Mouse (Mus musculus) large intestine, adult 2 months (tissue): Measurements from ENCODE around the gene Gsk3b. TPM values are rescaled to one million over a fixed set of nuclear protein-coding genes. Genes with fewer than 3 reads are reported as not detected.
"Not testable (repeated sequence)": the region's sequence is repeated elsewhere in the genome, so short reads cannot be mapped to it uniquely, and the experiment has no call there.

Source experiments
- DNase-seq: peaks from one replicate; pipeline ENCODE4 v3.0.0-alpha.2; 2012; ENCODE audit warnings: low read depth, low spot score
- WGBS: fragments of 180-500 bp; shearing (Covaris S2); methylation state at CpG from one replicate; pipeline ENCODE4 v1.1.7; 2018; 5-methylcytosine and 5-hydroxymethylcytosine counted together
- polyA plus RNA-seq: library from polyadenylated mRNA; depleted of rRNA; stranded (reverse); fragments of >200 nt; gene quantifications from 2 replicates; pipeline ENCODE4 v1.2.3, GENCODE M21; 2012; rRNA removed

The Gsk3b gene
- polyA plus RNA-seq = 7.1 and 10.7 TPM in 2 replicates

GRCm38 (mm10) chr16:38088629-38089446 lies at the start of gene Gsk3b:
TSS of gene Gsk3b (plus strand) at chr16:38089001.
- WGBS = under 1% methylated on average over 69 of the region's 69 CpGs
- peak; percentile 99 for DNase-seq

GRCm38 (mm10) chr16:38042160-38042559 lies 46.6 kb upstream of the Gsk3b start:
- no peak for DNase-seq
- WGBS = 84% methylated on average over 1 of the region's 1 CpGs

DNA sequence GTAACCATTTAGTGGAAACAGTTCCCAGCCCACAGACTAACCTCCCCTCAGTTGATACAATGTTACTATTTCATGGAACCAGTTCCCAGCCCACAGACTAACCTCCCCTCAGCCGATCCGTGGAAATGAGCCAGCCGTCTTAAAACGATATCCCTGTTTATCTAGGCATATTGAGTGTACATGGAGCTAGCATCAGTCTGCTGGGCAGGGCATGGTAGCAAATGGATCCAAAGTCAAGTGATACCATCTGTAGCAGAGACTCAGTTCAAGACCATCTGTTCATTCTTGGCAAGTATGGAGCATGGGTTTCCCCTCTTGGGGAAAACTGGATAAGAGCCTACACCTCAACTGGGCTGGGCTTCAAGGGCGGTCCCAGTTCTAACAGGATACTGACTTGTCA lies 44.2 kb upstream of the Gsk3b start:
- DNase-seq = no peak
- 70% methylated on average over 5 of the region's 5 CpGs for WGBS

DNA sequence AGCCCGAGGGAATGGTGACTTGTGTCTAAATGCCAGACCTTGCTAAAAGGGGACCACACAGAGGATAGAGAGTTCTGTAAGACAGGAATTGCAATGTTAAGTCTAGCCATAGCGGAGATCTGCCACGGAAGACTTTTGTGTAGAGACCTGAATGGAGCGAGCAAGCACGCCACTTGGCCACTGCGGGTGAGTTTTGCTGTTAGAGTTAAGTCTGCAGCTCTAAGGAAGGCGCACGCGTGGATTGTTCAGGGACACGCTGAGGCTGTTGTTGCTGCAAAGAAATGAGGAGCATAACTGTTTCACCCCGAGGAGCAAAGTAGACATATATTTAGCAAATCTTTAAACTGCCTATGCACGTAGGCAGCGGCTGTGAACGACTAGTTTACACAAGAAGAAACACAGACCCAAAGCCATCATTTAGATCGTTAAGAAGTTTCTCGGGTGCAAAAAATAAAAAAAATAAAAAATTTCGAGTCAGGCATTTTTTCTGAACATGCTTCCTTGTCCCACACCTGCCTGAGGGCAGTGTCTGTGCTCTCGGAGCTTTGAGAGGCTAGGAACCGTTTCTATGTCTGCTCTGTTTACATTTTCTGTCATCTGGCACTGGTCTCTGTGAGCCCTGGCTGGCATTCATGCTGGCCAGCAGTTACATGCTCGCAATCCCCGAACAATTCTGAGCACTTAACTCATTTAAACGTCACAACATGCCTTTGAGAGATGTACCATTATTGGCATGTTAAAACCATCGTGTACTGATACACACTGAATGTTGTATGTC lies 40.8 kb upstream of the Gsk3b start:
- DNase-seq = peak; percentile 11
- WGBS = 14% methylated on average over 23 of the region's 23 CpGs

- WGBS = 82% methylated on average over 1 of the region's 1 CpGs
- DNase-seq = no peak
These were observed 30.9 kb upstream of the Gsk3b start for GRCm38 (mm10) chr16:38057898-38058297.

DNA sequence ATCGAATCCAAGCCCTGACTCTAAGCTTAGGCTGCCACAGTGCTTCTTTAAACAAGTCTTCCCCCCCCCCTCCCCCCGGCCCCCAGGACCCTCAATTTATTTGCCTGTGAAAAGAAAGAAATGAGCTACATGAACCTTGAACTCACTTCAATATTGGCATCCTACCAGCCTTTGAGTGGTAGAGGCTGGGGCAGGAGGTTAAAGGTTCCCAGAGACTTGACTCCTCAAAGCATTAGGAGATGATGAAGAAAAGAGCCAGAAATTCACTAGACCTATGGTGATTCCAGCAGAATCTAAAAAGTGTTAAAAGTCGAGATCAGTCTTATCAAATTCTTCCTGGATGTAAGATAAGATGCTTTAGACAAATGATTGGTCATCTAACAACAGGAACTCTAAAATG lies 30.0 kb upstream of the Gsk3b start:
- 67% methylated on average over 3 of the region's 3 CpGs for WGBS
- DNase-seq = no peak

DNA sequence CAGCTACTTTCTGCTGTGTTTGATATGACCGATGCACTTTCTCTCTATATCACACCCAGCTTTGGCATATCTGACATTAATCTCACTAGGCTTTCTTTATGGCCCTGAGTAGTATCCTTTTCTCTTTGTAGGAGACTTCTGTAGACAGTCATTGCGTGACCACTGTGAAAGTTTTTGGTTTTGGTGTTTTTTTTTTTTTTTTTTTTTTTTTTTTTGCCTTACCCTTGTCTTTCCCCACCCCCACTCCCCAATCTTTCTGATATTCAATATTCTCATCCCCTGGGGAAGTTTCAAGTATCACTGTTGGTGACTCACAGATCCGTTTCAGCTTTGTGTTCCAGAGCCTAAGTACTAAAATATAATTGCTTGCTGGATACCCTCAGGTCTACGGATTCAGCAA lies 29.2 kb upstream of the Gsk3b start:
- DNase-seq = no peak
- 91% methylated on average over 4 of the region's 4 CpGs for WGBS

DNA sequence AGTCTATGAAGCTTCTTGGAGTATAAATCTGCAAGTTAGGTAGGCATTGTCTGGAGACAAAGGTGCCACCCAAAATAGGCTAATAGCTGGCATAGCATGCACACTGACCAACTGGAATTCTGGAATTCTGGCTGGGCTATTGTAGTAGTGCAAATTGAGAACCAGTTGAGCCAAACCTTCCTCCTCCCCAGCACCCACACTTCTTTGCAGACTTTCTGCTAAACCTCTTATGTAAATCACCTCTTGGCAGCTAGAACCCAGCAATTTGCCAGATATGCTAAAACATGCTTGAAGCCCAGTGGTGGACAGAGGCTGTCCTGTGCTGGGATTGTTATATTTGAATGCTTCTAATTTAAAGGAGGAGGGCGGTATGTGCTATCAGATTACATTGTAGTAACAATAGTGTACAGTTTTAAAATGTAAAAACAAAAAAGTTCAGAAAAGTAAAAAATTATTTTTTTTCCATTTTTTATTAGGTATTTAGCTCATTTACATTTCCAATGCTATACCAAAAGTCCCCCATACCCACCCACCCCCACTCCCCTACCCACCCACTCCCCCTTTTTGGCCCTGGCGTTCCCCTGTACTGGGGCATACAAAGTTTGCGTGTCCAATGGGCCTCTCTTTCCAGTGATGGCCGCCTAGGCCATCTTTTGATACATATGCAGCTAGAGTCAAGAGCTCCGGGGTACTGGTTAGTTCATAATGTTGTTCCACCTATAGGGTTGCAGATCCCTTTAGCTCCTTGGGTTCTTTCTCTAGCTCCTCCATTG lies 14.8 kb upstream of the Gsk3b start:
- 92% methylated on average over 1 of the region's 5 CpGs for WGBS

DNA sequence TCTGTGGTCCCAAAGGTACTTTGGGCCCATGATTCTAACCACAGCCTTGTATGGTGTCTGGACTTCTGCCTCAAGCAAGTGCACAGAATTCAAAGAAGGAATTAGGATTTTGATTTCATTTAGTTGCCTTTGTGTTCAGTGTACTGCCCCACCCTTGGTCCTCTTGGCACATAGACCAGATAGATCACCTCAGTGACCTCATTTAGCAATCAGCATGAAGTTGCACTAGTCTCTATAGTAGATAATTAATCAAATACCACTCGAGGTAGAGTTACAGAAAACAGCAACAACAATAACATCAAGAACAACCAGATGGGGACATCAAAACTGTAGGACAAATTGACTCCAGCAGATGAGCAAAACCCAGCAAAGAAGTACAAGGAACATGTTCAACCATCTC lies 8.6 kb upstream of the Gsk3b start:
- no peak for DNase-seq
- WGBS = 33% methylated on average over 1 of the region's 1 CpGs

More for the DNA sequence above, 14.8 kb upstream of the Gsk3b start:
- not testable (repeated sequence) for DNase-seq

DNA sequence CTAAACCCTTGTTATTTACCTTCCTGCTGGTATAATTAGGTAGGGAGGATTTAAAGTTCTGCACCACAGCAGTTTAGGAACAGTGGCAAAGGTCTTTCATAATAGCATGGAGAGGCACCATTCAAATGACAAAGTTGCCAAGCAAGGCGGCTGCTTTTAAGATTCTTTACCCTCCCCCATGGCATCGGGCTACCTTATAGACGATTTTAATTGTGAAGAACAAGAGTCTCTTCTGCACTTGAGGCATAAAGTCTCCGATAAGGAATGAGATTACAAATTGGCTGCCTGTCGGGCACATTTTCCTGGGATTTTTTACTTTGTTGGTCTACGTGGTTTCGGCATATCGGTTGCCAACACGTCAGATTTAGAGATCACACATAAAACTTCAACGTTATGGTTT lies 1.6 kb upstream of the Gsk3b start:
- no peak for DNase-seq
- WGBS = 18% methylated on average over 10 of the region's 10 CpGs

DNA sequence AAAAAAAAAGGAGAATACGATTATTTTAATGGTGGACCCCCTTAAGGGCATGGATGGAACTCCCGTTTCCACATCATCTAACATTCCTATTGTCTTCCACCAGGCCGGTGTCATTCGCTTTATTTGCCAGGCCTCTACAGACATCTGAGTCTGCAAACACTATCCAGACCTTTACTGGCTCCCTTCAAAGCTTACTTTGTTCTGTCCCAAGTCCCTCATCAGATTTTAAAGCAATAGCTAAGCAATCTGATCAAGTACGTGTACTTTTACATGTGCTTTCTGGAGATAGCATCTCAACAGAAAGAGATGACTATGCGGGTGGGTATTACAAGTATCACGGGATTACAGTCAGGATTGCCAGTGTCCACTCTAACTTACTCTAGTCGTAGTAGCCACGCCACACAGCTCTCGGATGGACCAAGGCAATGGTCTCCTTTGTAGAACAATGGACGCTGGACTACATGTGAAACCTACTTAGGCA lies 1.1 kb upstream of the Gsk3b start:
- no peak for DNase-seq
- 2% methylated on average over 11 of the region's 11 CpGs for WGBS

DNA sequence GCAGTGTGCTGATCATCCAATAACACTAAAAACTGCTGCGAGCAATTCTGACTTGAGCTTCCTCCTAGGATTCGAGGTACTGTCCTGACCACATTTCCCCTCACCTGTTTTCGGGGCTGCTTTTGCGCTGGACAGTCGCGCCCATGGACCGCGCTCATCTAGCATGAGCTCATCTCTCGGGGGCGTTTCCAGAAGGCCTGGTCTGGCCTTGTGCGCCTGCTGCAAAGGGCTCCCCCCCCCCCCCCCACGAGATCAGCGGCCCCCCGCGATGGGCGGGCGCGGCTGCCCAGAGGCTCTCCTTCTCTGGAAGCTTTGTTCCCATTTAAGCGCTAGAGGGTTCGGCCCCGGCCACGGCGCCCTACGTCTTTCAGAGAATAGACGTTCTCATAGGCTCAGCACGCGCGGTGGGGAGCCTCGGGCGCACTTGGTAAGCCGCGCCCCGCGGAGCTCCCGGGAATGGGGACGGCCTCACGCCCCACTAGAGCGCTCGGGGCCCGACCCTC lies 624 bp upstream of the Gsk3b start:
- no peak for DNase-seq
- WGBS = under 1% methylated on average over 40 of the region's 40 CpGs

GRCm38 (mm10) chr16:38089447-38090170 lies 808 bp downstream of the Gsk3b start:
- WGBS = 1% methylated on average over 75 of the region's 76 CpGs
- DNase-seq = no peak

DNA sequence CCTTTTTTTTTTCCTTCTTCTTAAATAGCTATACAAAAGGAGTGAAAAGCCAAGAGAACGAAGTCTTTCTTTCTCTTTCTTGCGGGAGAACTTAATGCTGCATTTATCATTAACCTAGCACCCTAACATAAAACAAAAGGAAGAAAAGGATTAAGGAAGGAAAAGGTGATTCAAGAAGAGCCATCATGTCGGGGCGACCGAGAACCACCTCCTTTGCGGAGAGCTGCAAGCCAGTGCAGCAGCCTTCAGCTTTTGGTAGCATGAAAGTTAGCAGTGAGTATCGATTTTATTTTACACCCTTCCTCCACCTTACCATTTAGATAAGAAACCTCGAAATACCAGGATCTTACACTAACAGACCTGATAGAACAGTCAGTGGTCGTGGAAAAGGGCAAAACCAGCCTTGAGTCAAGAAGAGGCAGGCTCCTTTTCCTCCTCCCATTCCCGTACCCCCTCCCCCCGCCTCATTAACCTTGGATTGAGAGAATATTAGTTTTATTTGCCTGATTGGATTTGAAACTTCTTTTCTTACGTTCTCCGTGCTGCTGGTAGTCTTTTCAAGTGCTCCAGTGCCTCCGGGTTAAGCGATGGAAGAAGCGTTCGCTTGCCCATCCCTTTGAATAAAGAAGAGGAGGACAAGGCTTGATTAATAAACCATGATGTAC lies 1.7 kb downstream of the Gsk3b start:
- under 1% methylated on average over 17 of the region's 17 CpGs for WGBS
- no peak for DNase-seq

GRCm38 (mm10) chr16:38091041-38091440 lies 2.2 kb downstream of the Gsk3b start:
- DNase-seq = no peak
- under 1% methylated on average over 5 of the region's 5 CpGs for WGBS

- DNase-seq = no peak
- 2% methylated on average over 5 of the region's 5 CpGs for WGBS
These were observed 2.9 kb downstream of the Gsk3b start for GRCm38 (mm10) chr16:38091706-38092105.

GRCm38 (mm10) chr16:38092598-38092997 lies 3.8 kb downstream of the Gsk3b start:
- DNase-seq = no peak
- WGBS = 3% methylated on average over 4 of the region's 4 CpGs

DNA sequence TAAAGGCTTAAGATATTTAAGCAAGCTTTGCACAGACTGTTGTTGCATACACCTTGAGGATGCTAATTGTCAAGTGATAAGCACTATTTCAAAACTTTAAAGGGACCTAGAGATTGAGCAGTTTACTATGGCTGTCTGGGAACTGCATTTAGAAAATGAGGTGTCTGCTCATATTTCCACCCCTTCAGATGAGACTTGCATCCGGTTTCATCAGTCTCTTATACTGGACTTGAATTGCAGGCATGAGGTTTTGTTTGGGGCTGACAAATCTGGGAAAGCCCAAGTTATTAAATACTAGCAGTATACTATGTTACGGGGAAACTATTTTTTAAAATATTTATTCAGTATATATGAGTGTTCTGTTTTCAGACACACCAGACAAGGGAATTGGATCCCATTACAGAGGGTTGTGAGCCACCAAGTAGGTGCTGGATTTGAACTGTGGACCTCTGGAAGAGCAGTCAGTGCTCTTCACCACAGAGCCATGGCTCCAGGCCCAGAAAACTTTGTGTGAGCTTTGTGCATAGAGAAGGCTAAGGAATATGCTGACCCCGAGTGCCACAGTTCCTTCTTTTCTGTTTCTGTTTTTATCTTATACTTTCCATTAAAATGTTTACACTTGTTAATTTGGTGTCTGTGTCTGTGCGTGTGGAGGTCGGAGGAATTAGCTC lies 6.5 kb downstream of the Gsk3b start:
- WGBS = 43% methylated on average over 5 of the region's 5 CpGs
- DNase-seq = no peak
